Mouse (Mus musculus) myocyte (in vitro differentiated cells): Measurements from ENCODE around the gene Ascc1.

Experiments used
- MAX ChIP-seq: IDR thresholded peaks from one replicate; pipeline ENCODE4 v1.6.1; 2011; ENCODE audit warnings: low read depth, mild to moderate bottlenecking, control low read depth
- POLR2A ChIP-seq: IDR thresholded peaks from one replicate; pipeline ENCODE4 v1.6.1; 2011; ENCODE audit warnings: low read depth, mild to moderate bottlenecking, control low read depth, moderate library complexity; ENCODE audit not compliant: insufficient read length
- USF1 ChIP-seq: IDR thresholded peaks from one replicate; pipeline ENCODE4 v1.6.1; 2011; ENCODE audit warnings: low read depth, mild to moderate bottlenecking, control low read depth, moderate library complexity

DNA sequence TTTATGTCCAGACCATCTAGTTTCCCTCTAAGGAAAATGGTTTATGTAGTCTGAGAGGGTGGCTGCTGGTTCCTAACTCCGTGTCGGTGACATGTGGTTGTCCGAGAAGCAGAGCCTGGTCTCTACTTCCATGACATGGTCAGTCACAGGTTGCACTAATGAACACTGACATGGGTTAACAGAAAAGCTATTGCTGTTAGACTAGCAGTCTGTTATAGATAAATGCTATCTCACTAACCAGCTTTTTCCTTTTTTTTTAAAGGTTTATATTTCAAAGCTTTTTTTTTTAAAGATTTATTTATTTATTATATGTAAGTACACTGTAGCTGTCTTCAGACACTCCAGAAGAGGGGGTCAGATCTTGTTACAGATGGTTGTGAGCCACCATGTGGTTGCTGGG is 3.5 kb upstream of the Ascc1 start:
- TF ChIP-seq USF1, result no peak
- TF ChIP-seq POLR2A, result no peak
- no peak for TF ChIP-seq MAX
